Mouse (Mus musculus): ENCODE measurements around the gene Cphx2. TPM values are rescaled to one million over a fixed set of nuclear protein-coding genes. Genes with fewer than 3 reads are reported as not detected.
"Not testable (repeated sequence)": the region's sequence is repeated elsewhere in the genome, so short reads cannot be mapped to it uniquely, and the experiment has no call there.

The Cphx2 gene
- not detected for total RNA-seq (2021)
- long read RNA-seq = 0 reads

DNA sequence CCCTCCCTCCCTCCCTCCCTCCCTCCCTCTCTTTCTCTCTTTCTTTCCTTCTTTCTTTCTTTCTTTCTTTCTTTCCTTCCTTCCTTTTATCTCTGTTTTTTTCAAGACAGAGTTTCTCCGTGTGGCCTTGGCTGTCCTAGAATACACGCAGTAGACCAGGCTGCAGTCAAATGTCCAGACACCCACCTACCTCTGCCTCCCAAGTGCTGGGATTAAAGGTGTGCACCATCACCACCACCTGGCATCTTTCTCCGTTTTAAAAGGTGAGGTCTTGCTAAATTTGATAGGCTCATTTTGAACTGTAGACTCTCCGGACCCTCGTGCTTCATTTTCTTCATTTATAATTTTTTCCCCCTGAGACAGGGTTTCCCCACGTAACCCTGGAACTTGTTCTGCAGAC, at the start of gene Cphx2:
Gene Cphx2 (plus strand): TSS at position 301 of the 400 bp plus-strand sequence.
- DNase-seq (ENCODE audit: low spot score in 2 of 2) = not testable (repeated sequence)

DNA sequence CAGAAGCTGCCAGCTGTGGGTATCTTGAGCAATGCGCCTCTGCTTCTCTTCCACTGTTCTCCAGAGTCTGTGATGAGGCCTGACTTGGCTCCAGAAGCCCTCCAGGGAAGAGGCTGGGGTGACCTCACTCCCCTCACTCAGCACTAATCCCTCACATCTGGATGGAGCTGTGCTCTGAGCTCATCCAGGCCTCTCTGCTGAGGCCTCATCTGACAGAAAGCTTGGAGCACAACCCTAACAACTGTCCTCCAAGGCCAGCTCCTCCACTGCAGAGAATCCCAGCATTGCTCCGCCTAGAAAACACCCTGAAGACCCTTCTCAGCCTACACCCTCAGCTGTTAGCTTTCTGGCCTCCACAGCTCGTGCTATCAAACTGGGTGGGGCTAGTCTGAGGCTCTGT, 47.0 kb upstream of the Cphx2 start:
- DNase-seq (ENCODE audit: low spot score in 2 of 2) = not testable (repeated sequence)

DNA sequence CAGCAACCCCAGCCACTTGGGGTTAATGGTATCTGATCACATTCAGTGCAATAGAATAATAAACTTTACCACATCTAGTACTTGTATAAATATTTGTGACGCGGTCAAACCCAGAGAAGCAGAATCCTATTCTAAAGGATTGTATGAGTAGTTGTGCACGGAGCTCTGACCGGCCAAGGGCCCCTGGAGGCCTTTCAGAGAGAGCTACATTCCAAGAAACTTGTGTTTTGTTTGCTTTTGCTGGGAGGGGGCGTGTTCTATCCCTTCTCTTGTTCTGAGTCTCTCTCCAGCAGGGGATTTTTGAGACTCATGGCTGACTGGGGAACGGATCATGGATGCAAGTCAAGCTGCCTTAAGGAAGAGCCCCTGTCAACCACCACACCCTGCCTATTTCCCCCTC, 45.9 kb upstream of the Cphx2 start:
- DNase-seq (ENCODE audit: low spot score in 2 of 2) = not testable (repeated sequence)

DNA sequence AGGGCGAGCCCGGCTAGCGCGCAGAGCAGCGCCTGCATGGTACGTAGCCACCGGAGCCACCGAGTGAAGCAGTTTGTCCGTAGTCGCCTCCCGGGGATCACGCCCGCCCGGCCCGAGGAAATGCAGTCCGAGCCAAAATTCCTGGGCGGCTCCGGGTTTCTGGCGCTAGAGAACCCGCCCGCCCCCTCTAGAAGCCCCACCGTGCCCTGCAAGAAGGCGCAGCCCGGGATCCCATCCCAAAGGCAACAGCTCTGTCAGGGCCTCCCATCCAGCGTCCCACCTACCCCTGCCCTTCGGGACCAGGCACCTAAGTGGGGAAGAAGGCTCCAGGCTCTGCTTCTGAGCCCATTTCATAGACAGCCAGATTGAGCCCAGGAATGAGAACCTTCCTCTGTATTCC, 38.7 kb upstream of the Cphx2 start, which contains the start of gene Gm9780:
Gene Gm9780 (minus strand): TSS at position 101 of the 400 bp plus-strand sequence.
- not testable (repeated sequence) for DNase-seq (ENCODE audit: low spot score in 2 of 2)

DNA sequence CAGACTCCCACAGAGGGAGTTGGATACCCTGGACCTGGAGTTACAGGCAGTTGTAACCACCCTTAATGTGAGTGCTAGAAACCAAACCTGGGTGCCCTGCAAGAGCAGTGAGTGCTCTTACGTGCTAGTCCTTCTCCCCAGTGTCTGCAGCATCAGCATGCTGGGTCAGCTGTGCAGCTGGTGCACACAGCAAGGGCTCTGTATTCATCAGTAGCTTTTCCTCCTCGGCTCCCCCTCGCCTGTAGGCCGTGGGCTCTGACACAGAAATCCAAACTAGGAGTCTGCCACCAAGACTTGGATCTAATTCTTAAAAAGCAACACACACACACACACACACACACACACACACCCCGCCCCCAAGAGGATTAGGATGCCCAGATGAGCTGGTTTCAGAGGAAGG, 36.3 kb upstream of the Cphx2 start:
- not testable (repeated sequence) for DNase-seq (ENCODE audit: low spot score in 2 of 2)

DNA sequence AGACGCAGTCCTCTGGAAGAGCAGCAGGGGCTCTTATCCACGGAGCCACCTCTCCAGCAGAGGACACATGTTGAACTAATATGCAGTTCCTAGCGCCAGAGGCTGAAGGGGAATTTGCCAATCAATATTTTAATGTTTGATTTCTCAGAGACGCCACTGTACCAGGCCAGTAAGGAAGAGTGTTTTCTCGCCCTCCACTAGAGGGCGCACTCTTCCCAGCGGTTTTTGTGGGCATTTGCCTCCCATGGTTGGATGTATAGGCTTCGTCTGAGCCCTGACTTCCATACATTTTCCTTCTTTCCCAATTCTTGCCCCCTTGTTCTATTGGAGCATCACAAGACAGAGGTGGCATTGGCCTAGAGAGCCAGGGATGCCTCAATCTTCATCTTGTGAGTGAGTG, 34.3 kb upstream of the Cphx2 start:
- DNase-seq (ENCODE audit: low spot score in 2 of 2) = not testable (repeated sequence)

DNA sequence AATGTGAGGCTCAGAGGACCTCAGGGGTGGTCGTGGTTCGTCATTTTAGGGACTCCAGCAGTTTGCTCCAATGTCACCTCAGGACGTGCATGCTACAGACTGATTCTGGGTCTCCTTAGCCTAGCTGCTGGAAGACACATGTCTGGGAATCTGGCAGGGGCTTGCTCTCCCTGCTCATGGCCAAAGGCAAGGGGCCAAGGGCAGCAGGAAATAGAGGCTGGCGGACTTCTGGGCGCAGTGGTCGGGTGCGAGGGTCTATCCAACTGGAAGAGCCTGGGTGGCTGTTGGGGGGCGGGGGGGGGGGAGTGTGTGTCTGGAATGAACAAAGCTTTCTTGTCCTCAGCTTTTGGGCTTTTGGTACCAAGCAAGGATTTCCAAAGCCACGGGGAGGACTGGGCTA, 32.5 kb upstream of the Cphx2 start:
- DNase-seq (ENCODE audit: low spot score in 2 of 2) = not testable (repeated sequence)

DNA sequence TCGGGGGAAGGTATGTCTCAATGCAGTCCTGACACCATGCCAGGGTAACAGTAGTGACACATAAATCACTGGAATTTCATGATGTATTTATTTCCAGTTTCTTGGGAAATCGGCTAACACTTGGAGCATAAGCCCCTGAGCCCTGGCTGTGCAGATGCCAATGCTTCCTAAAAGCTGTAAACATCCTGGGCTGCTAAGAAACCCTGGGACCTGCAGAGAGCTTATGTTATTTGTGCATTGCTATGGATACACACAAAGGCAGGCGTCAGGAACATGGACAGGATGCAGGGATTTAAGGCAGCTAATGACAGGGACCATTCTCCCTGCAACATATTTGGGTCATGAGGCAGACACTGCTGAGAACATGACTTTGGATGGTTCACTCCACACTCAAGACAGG, 23.1 kb upstream of the Cphx2 start:
- not testable (repeated sequence) for DNase-seq (ENCODE audit: low spot score in 2 of 2)

DNA sequence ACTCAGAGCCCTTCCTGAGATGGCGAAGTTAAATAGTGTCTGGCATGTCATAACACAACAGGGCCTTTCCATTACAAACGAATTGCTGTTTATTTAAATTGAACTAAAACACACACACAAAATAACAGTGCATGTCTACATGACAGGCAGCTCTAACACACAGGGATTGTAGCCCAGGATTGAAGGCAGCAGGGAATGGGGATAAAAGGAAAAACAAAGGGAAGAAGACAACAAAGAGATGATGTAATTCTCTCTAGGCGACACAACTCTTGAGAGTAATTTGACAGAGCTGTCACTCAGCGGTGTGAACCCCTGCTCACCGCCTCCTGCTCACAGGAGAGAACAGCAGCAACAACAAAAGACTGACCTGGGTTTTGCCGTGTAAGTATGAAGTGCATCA, 22.0 kb upstream of the Cphx2 start:
- DNase-seq (ENCODE audit: low spot score in 2 of 2) = not testable (repeated sequence)

DNA sequence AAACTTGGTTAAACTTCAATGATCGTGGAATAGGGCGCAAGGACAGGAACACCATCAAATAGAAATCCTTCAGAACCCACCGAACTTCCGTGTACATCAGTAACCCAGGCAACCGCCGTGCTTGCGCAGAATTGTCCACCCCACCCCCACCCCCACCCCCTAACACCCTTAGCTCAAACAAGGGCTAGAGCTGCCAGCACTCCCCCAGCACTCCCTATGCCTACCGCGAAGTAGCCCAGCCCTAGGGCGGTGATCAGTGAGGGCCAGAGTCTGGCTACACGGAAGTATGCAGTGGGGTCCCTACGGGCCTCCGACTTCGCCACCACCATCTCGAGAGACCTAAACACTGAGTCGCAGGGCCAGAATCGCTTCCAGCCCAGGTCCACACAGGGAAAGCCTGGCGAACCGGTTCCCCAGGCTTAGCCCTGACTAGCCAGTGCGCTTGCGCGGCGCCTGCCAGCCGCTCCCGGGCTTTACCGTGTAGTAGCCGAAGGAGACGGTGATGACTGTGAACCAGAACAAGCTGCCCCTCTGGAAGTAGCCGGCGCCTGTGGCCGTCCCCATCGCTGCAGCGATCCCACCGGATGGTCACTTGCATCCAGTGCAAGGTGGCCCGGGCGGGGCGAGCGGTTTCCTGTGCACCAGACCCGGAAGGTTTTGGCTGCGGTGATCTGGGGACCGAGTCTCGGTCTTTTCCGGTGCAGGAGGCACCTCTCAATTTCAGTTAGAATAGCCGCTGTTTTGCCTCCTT, 14.6 kb upstream of the Cphx2 start:
- not testable (repeated sequence) for DNase-seq (ENCODE audit: low spot score in 2 of 2)

DNA sequence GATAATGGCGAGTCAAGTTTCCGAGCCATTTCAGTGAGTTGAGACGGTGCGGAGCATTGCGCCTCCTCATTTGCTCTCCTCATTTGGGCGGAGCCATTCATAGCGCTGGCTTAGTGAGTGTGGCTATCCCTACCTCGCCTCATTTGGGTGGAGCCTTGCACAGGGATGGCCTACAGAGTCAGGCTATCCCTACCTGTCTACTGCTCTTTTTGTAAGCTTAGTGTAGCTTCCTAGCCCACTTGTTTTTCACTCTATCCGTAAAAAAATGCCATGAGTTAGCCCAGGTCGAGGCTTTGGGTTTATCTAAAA, 14.0 kb upstream of the Cphx2 start, which contains the start of gene Tmem254c:
Gene Tmem254c (minus strand): TSS at position 31 of the 309 bp plus-strand sequence.
- DNase-seq (ENCODE audit: low spot score in 2 of 2) = not testable (repeated sequence)

DNA sequence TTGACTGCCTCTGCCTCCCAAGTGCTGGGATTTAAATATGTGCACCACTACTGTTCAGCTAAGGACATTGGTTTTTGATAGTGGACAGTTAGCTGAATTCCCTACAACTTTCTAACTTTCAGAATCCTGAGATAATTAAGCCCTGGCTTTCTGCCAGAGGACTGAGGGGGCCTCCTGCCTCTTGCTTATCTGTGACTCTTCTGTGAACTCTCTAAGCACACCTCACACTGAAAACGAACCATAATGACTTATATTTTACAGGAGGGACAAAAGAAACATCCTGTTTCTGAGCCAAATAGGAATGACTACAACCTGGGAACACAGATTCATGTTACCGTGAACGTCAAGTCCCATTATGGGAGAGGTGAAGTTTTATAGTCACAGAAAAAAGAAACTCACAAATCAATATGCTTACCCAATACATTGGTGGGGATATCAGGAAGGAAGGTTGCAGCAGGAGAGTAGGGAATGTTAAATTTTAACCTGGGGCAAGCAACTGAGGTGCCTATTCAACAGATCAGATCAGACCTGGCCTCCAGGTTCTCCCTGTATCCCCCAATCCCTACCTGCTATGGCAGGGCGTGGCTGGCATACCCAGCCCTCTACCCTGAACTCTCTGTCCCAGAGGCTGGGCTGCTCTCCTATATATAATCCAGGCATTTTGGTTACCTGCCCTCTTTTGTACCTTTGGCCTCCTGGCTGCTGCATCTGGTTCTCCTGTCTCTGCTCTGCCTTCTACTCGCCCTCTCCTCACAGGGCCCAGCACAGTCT, 4.5 kb upstream of the Cphx2 start:
- not testable (repeated sequence) for DNase-seq (ENCODE audit: low spot score in 2 of 2)

DNA sequence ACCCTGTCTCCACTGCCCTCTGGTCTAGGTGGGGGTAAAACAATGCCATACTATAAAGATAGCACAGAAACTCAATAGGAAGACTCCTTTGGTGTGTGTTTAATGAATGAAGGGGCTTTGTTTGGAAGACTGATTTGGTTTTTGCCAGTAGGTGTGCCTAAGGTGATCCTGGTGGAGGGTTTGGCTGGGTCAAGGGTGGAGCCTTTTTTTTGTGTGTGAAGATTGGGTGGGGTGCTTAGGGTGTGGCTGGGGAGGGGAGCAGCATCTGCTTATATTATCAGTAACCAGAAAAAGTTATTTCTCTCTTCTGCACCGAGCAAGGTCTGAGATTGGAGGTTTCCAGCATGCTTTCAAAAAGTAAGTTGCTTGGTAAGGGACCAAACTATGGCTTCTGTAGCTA, 681 bp downstream of the Cphx2 start, which contains the start of gene Cphx3:
Gene Cphx3 (plus strand): TSS at position 301 of the 400 bp plus-strand sequence.
- DNase-seq (ENCODE audit: low spot score in 2 of 2) = not testable (repeated sequence)

DNA sequence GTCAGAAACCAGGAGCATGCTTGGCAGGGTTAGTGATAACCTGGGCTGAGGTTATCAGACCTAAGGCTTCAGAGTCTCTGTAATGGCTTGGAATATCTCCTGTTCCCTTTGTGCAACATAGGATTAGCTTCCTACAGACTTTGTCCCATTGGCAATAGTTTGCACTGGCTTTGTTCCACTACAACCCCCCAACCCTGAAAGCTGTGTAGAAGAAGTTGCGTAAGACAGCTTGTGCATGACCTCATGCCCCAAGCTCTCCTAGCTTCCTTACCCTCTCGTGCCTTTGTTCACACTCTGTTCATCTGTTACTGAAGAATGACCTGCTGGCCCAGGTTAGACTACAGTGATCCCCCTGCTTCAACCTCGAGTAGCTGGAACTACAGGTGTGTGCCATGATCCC, 16.3 kb downstream of the Cphx2 start:
- not testable (repeated sequence) for DNase-seq (ENCODE audit: low spot score in 2 of 2)

DNA sequence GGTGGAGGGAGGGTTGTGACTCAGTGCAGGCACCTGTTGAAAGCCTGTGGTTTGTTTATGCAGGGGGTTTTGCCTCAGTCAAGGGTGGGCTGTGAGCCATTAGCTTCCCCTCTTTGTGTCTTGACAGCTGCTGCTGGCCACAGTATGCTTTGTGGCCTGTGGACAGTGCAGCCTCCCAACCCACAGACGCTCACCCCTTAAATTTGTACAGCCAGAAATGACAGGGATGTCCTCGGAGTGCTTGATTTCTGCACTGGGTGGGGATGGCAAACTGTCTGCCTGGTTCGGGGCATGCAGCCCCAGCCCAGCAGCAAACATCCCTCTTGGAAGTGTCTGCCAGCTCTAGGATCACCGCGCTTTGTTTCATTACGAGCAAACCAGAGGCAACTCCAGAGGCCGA, 36.8 kb downstream of the Cphx2 start, which contains the start of gene Duxbl2:
Gene Duxbl2 (plus strand): TSS at position 200 of the 400 bp plus-strand sequence.
- DNase-seq (ENCODE audit: low spot score in 2 of 2) = not testable (repeated sequence)

DNA sequence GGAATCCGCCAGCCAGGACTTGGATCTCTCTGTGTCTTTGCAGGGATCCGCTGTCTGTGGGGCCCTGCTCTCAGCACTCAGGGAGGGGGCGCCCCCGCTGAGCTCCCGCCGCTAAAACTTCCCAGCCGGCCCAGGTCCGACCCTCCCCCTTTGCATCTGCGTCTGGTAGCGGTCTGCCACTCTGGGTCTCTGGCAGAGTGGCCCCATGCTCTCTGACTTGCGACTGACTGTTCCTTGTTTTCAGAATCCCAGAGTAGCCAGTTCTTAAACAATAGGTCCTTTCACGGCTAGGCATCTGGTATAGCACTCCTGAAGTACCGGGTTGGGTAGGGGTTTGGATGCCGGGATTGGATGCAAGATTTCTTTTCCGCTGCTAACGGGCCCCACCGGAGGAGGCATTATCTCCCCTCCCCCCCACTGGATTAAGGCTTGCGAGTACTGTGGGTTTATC, 37.3 kb downstream of the Cphx2 start:
- not testable (repeated sequence) for DNase-seq (ENCODE audit: low spot score in 2 of 2)

DNA sequence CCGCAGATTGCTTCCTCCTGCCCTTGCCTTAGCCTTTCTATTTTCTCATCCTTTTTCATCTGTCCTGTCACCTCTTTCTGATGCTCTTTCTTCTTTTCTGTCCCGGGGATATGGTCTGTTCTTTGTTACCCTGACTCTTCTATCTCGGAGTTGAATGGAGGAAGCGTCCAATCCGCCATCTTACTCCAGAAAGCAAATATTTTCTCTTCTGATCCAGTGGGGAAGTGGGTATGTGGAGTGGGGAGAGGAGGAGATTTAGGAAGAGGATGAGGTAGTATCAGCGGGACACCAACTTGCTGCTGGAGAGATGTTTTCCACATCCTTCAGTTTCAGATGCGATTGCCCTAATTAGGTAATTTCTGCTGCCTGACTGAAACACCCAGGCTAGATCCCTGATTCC, 37.8 kb downstream of the Cphx2 start:
- DNase-seq (ENCODE audit: low spot score in 2 of 2) = not testable (repeated sequence)

Other genes starting within 250 kb of the Cphx2 start
- gene Anxa11, start 239.4 kb upstream of the Cphx2 start, total RNA-seq (2021) = 10 to 100 TPM; 16.6 to 17.0 TPM
- 1 to 10 TPM in 1 of 2 experiments, not detected in 1; 2.6 TPM for gene Plac9a, start 178.4 kb upstream of the Cphx2 start, total RNA-seq (2021)
- gene Tmem254a, start 153.8 kb upstream of the Cphx2 start, total RNA-seq (2021) = 10 to 100 TPM; 13.7 to 21.2 TPM
- not detected for gene Cphx1, start 143.2 kb upstream of the Cphx2 start, total RNA-seq (2021)
- gene Duxbl1, start 102.9 kb upstream of the Cphx2 start, total RNA-seq (2021) = 1 to 10 TPM in 1 of 2 experiments, not detected in 1; 1.3 TPM
- 10 to 100 TPM; 17.5 to 18.8 TPM for gene Gm9780, start 38.8 kb upstream of the Cphx2 start, total RNA-seq (2021)
- 10 to 100 TPM; 35.1 to 52.3 TPM for gene Tmem254c, start 14.2 kb upstream of the Cphx2 start, total RNA-seq (2021)
- gene Cphx3, start 781 bp downstream of the Cphx2 start, total RNA-seq (2021) = not detected
- 1 to 10 TPM in 1 of 2 experiments, under 1 TPM in 1; 0.22 to 1.1 TPM for gene Duxbl2, start 36.8 kb downstream of the Cphx2 start, total RNA-seq (2021)
- 10 to 100 TPM; 32.8 to 47.4 TPM for gene Plac9b, start 101.0 kb downstream of the Cphx2 start, total RNA-seq (2021)
- gene Tmem254b, start 125.5 kb downstream of the Cphx2 start, total RNA-seq (2021) = 10 to 100 TPM; 38.9 to 45.9 TPM
- 1 to 10 TPM; 2.6 to 2.9 TPM for gene Duxbl3, start 176.4 kb downstream of the Cphx2 start, total RNA-seq (2021)